Mouse (Mus musculus): ENCODE results near the gene Mapk1.

The Mapk1 gene

DNA sequence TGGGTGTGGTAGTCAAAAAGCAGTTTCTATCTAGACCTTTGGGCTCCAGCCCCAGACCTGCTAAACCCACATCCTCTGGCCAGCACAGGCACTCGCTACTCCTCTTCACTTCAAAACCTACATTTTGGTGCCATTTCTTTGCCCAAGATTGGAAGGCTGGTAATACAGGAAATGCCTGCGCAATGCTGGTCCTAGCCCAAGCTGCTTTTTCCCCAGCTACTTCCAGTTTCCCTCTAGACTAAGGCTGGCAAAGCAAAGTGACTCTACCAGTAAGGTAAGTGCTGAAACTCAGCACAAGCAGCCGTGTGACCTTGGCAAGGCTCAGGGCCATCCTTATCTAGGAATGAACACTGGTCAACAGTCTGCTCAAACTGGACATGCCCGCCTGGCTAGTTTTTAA is 102.5 kb downstream of the Mapk1 start:
- no peak for DNase-seq (ENCODE audit: low spot score in 2 of 2)

DNA sequence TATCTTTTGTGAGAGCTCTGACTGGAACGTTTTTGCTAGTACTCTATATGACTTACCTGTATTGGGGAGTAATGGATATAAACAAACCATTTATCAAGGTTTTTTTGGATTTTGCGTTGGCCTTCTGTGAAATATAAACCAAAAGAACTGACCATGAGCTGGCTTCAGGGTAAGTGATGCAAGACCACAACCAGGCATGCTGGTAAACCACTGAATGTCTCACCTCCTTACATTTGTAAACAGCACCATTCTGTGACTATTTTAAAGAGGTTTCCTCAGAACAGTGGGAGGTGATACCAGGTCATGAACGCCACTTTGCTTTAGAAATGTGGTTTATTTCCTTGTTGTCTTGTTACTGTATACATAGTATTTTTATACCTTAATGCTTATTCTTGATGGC is 103.1 kb downstream of the Mapk1 start:
- no peak for DNase-seq (ENCODE audit: low spot score in 2 of 2)

DNA sequence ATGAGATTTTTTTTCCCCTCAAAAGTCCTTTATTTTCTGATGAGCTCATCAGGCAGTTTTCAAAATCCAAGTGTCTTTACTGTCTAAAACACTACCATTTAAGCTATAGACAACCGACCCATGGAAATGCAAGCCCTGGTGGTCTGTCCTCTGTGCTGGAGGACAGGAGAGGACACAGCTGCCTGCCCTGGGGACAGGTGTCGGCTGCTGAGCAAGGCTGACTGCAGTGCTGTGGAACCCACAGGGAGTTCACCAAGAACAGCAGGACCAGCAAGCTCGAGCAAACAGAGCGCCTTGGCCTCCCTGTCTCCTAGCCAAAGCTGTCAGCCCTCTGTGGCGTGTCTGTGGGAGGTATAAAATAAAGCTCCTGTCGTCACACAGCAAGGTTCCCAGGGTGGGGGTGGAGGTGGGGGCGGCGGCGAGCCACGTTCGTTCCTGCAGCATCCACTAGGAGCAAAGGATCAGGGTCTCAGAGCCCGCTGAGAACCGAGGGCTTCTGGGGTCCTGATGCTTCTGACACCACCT is 103.5 kb downstream of the Mapk1 start:
- no peak for DNase-seq (ENCODE audit: low spot score in 2 of 2)

DNA sequence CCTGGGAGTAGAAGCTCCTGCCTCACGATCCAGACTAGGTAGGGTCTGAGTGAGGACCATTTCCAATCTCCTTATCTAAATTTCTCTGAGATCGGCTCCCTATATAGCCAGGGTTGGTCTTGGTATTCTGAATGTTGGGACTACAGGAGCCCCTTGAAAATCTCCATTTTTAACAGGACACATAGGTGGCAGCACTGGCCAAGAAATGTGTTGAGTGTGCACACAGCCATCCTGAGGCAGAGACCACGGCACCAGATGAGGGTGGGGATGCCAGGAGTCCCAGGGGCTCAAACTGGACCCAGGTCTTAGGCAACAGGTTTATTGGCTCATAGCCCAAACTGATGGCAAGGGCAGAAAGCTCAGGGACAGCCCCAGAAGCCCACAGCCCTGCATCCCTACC is 105.2 kb downstream of the Mapk1 start:
- no peak for DNase-seq (ENCODE audit: low spot score in 2 of 2)

DNA sequence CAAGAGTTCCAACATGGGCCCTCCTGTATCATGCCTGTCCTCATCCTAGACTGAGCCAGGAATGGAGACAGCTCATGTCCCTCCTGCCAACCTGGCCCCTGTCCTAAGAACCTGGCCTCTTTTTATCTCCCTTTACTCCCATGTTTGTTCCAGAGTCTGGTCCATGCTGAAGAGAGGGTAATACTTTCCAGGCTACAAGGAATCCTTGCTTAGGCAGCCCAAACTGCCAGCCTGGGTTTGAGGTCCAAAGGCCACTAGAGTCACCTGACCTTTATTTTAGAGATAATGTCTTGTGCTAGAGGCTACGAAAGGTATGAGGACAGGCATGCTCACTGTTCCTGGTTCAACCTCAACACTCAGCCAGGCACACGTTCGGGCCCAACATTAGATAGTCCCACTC is 113.8 kb downstream of the Mapk1 start:
- DNase-seq (ENCODE audit: low spot score in 2 of 2): no peak

Data from spleen, postnatal 10 days (tissue).